In genomic region chr7:127616881-127617280, GRCm38 (mm10) we compare ENCODE assay signal across 26 mouse cellular contexts. TPM values are rescaled to one million over a fixed set of nuclear protein-coding genes. Genes with fewer than 3 reads are reported as not detected.
DNase-seq lines count a peak whose midpoint lies in the region; ATAC-seq and TF ChIP-seq lines count a peak whose summit lies in the region.
"Had no signal": no experiment of that assay in that cellular context is flagged by ENCODE, and none has a peak within 500 bp of the region (broad histone marks: within the 10 kb centered on the region; RNA-seq: fewer than 3 reads in every experiment).

No protein-coding gene starts in this region.

- peak overlapping the region; percentile 0; the same call in 1 of the 2 replicates for H3K27ac ChIP-seq in heart, postnatal 0 days (ENCODE audit: low read depth)
- H3K27ac ChIP-seq in midbrain, embryonic 13.5 days: no peak overlapping the region
- H3K27ac ChIP-seq in midbrain, embryonic 10.5 days (replicated peaks): no peak overlapping the region
- H3K27ac ChIP-seq: embryonic facial prominence, embryonic 12.5 days; kidney, postnatal 0 days; liver, embryonic 12.5 days had no signal

- H3K36me3 ChIP-seq in heart, postnatal 0 days (replicated peaks; ENCODE audit: control insufficient read depth, insufficient read depth, low read length): peaks cover 12% of the 10 kb centered on the region
- H3K36me3 ChIP-seq in midbrain, embryonic 13.5 days: peaks cover 13% of the 10 kb centered on the region
- H3K36me3 ChIP-seq in midbrain, embryonic 10.5 days: peaks cover 21% of the 10 kb centered on the region

- no peak for ATAC-seq in heart, postnatal 0 days (ENCODE audit: insufficient read depth, low read depth)
- ATAC-seq in midbrain, embryonic 13.5 days: no peak
- no peak for ATAC-seq in erythroblast, adult 5-6 weeks (replicated peaks; ENCODE audit: low FRiP score, poor library complexity, severe bottlenecking)
- ATAC-seq: forebrain, postnatal 0 days; intestine, embryonic 16.5 days; liver, embryonic 12.5 days; liver, postnatal 0 days; midbrain, embryonic 15.5 days had no signal

- H3K4me1 ChIP-seq in heart, postnatal 0 days (ENCODE audit: control insufficient read depth, insufficient read depth): peaks cover 9% of the 10 kb centered on the region
- peaks cover 36% of the 10 kb centered on the region for H3K4me1 ChIP-seq in midbrain, embryonic 13.5 days (replicated peaks)
- peaks cover 31% of the 10 kb centered on the region for H3K4me1 ChIP-seq in midbrain, embryonic 10.5 days

- TF ChIP-seq EP300 in heart, postnatal 0 days (IDR thresholded peaks at IDR 0.05; ENCODE audit: low read depth): no peak

- no peak overlapping the region for H3K9ac ChIP-seq in heart, postnatal 0 days (replicated peaks; ENCODE audit: low read depth, low read length)
- no peak overlapping the region for H3K9ac ChIP-seq in midbrain, embryonic 13.5 days (replicated peaks)
- H3K9ac ChIP-seq: embryonic facial prominence, embryonic 12.5 days; forebrain, postnatal 0 days; liver, embryonic 12.5 days; liver, postnatal 0 days had no signal

- no peak for TF ChIP-seq CTCF in heart, postnatal 0 days (IDR thresholded peaks at IDR 0.05; ENCODE audit: low read depth)

- H3K4me3 ChIP-seq in heart, postnatal 0 days (ENCODE audit: low read depth, low read length): no peak overlapping the region
- H3K4me3 ChIP-seq in midbrain, embryonic 13.5 days (replicated peaks): no peak overlapping the region
- H3K4me3 ChIP-seq in midbrain, embryonic 10.5 days: no peak overlapping the region
- H3K4me3 ChIP-seq: embryonic facial prominence, embryonic 12.5 days; liver, embryonic 12.5 days; myocyte had no signal

- intact Hi-C loops in heart, postnatal 36 days (cut with DNase I): no loop called here

- WGBS in heart, postnatal 0 days: 57% methylated on average over 1 of the region's 1 CpGs
- 100% methylated on average over 1 of the region's 1 CpGs for WGBS in midbrain, embryonic 13.5 days
- WGBS in midbrain, embryonic 10.5 days: 73% methylated on average over 1 of the region's 1 CpGs

- no peak for DNase-seq in heart, postnatal 0 days (ENCODE audit: low spot score)
- DNase-seq in heart, postnatal 36 days: no peak
- DNase-seq in midbrain, embryonic 10.5 days (ENCODE audit: low spot score): no peak
- DNase-seq in A20 (ENCODE audit: low read depth, low spot score): peak; percentile 36
- peak; percentile 45 for DNase-seq in thymus, postnatal 14 days
- DNase-seq: adrenal gland, postnatal 25 days; cerebellum, adult 11-12 months; embryo, embryonic 11 days; forebrain, postnatal 0 days; gastrocnemius, postnatal 10 days; kidney, adult 8-10 months; kidney, postnatal 4 days; left cerebral cortex, postnatal 4 days; liver, postnatal 0 days; lung, postnatal 36 days; right cerebral cortex, postnatal 14 days had no signal

- H3K27me3 ChIP-seq in heart, postnatal 0 days (ENCODE audit: control insufficient read depth, insufficient read depth, low read length): no peaks in the 10 kb centered on the region
- no peaks in the 10 kb centered on the region for H3K27me3 ChIP-seq in midbrain, embryonic 13.5 days
- H3K27me3 ChIP-seq in midbrain, embryonic 10.5 days (ENCODE audit: low read depth, poor library complexity, severe bottlenecking): no peaks in the 10 kb centered on the region
- H3K27me3 ChIP-seq: embryonic facial prominence, embryonic 12.5 days; midbrain, embryonic 15.5 days had no signal

- no peaks in the 10 kb centered on the region for H3K9me3 ChIP-seq in heart, postnatal 0 days (replicated peaks; ENCODE audit: control insufficient read depth, low read length)
- no peaks in the 10 kb centered on the region for H3K9me3 ChIP-seq in midbrain, embryonic 13.5 days
- peaks cover 5% of the 10 kb centered on the region; the same call in 1 of the 2 replicates for H3K9me3 ChIP-seq in midbrain, embryonic 10.5 days (replicated peaks)
- H3K9me3 ChIP-seq: liver, embryonic 12.5 days; midbrain, embryonic 15.5 days had no signal

- H3K4me2 ChIP-seq in heart, postnatal 0 days (ENCODE audit: low read depth, low read length): no peak overlapping the region
- peak overlapping the region; percentile 88 for H3K4me2 ChIP-seq in midbrain, embryonic 13.5 days (replicated peaks)
- H3K4me2 ChIP-seq: liver, embryonic 12.5 days had no signal

RNA-seq across cellular contexts. Expression of gene Zfp629, which starts 1.3 kb away (rescaled TPM):
- total RNA-seq in heart, postnatal 0 days (2014; rRNA removed; ENCODE audit: low replicate concordance): 16.8 and 22.0 TPM in 2 replicates
- 6.9 and 11.3 TPM in 2 replicates for polyA plus RNA-seq in heart, postnatal 0 days (2015; fragmentation: Nextera tagmentation; extraction: Ambion mirVana)
- total RNA-seq in heart, postnatal 36 days (2021): 10 to 100 TPM; 18.1 to 22.4 TPM
- 30.8 and 32.5 TPM in 2 replicates for polyA plus RNA-seq in midbrain, embryonic 13.5 days (2015; fragmentation: Nextera tagmentation; extraction: Ambion mirVana)
- polyA plus RNA-seq in midbrain, embryonic 10.5 days (2016; fragmentation: Nextera tagmentation; extraction: Ambion mirVana): 32.2 and 37.1 TPM in 2 replicates
- total RNA-seq in erythroblast, adult 5-6 weeks (2015; ENCODE audit: low replicate concordance): 0.77 and 0.84 TPM in 2 replicates
- total RNA-seq in erythroblast, adult 5-6 weeks (2017; ENCODE audit: low replicate concordance): 2.0 and 3.2 TPM in 2 replicates

RNA-seq across cellular contexts. Expression of gene Rnf40, which starts 28.3 kb away (rescaled TPM):
- total RNA-seq in heart, postnatal 0 days (2014; rRNA removed; ENCODE audit: low replicate concordance): 20.7 and 26.6 TPM in 2 replicates
- 21.3 and 23.1 TPM in 2 replicates for polyA plus RNA-seq in heart, postnatal 0 days (2015; fragmentation: Nextera tagmentation; extraction: Ambion mirVana)
- 10 to 100 TPM; 42.3 to 43.1 TPM for total RNA-seq in heart, postnatal 36 days (2021)
- 53.3 and 54.4 TPM in 2 replicates for polyA plus RNA-seq in midbrain, embryonic 13.5 days (2015; fragmentation: Nextera tagmentation; extraction: Ambion mirVana)
- 56.7 and 59.6 TPM in 2 replicates for polyA plus RNA-seq in midbrain, embryonic 10.5 days (2016; fragmentation: Nextera tagmentation; extraction: Ambion mirVana)
- 17.1 and 18.1 TPM in 2 replicates for total RNA-seq in erythroblast, adult 5-6 weeks (2015; ENCODE audit: low replicate concordance)
- 41.8 and 86.0 TPM in 2 replicates for total RNA-seq in erythroblast, adult 5-6 weeks (2017; ENCODE audit: low replicate concordance)

RNA-seq across cellular contexts. Expression of gene Ccdc189, which starts 28.5 kb away (rescaled TPM):
- 9.9 and 15.0 TPM in 2 replicates for total RNA-seq in heart, postnatal 0 days (2014; rRNA removed; ENCODE audit: low replicate concordance)
- polyA plus RNA-seq in heart, postnatal 0 days (2015; fragmentation: Nextera tagmentation; extraction: Ambion mirVana): 16.0 and 17.6 TPM in 2 replicates
- 10 to 100 TPM; 10.4 to 12.1 TPM for total RNA-seq in heart, postnatal 36 days (2021)
- polyA plus RNA-seq in midbrain, embryonic 13.5 days (2015; fragmentation: Nextera tagmentation; extraction: Ambion mirVana): 13.0 and 14.5 TPM in 2 replicates
- 14.4 and 16.9 TPM in 2 replicates for polyA plus RNA-seq in midbrain, embryonic 10.5 days (2016; fragmentation: Nextera tagmentation; extraction: Ambion mirVana)
- total RNA-seq in erythroblast, adult 5-6 weeks (2015; ENCODE audit: low replicate concordance): 4.0 and 14.0 TPM in 2 replicates
- 26.1 and 31.4 TPM in 2 replicates for total RNA-seq in erythroblast, adult 5-6 weeks (2017; ENCODE audit: low replicate concordance)

RNA-seq across cellular contexts. Expression of gene Phkg2, which starts 43.7 kb away (rescaled TPM):
- total RNA-seq in heart, postnatal 0 days (2014; rRNA removed; ENCODE audit: low replicate concordance): 27.3 and 44.1 TPM in 2 replicates
- polyA plus RNA-seq in heart, postnatal 0 days (2015; fragmentation: Nextera tagmentation; extraction: Ambion mirVana): 22.2 and 23.1 TPM in 2 replicates
- total RNA-seq in heart, postnatal 36 days (2021): 10 to 100 TPM; 17.7 to 19.0 TPM
- 59.4 and 63.2 TPM in 2 replicates for polyA plus RNA-seq in midbrain, embryonic 13.5 days (2015; fragmentation: Nextera tagmentation; extraction: Ambion mirVana)
- polyA plus RNA-seq in midbrain, embryonic 10.5 days (2016; fragmentation: Nextera tagmentation; extraction: Ambion mirVana): 46.9 and 48.3 TPM in 2 replicates
- total RNA-seq in erythroblast, adult 5-6 weeks (2015; ENCODE audit: low replicate concordance): 35.1 and 44.2 TPM in 2 replicates
- total RNA-seq in erythroblast, adult 5-6 weeks (2017; ENCODE audit: low replicate concordance): 16.2 and 40.8 TPM in 2 replicates

RNA-seq across cellular contexts. Expression of gene Tmem265, which starts 55.7 kb away (rescaled TPM):
- not detected in 2 replicates for total RNA-seq in heart, postnatal 0 days (2014; rRNA removed; ENCODE audit: low replicate concordance)
- 2.6 and 3.3 TPM in 2 replicates for polyA plus RNA-seq in heart, postnatal 0 days (2015; fragmentation: Nextera tagmentation; extraction: Ambion mirVana)
- not detected for total RNA-seq in heart, postnatal 36 days (2021)
- 6.3 and 8.3 TPM in 2 replicates for polyA plus RNA-seq in midbrain, embryonic 13.5 days (2015; fragmentation: Nextera tagmentation; extraction: Ambion mirVana)
- polyA plus RNA-seq in midbrain, embryonic 10.5 days (2016; fragmentation: Nextera tagmentation; extraction: Ambion mirVana): 7.2 and 8.2 TPM in 2 replicates
- total RNA-seq in erythroblast, adult 5-6 weeks (2015; ENCODE audit: low replicate concordance): 1.7 TPM in 1 of 2 replicates, not detected in the other
- total RNA-seq in erythroblast, adult 5-6 weeks (2017; ENCODE audit: low replicate concordance): not detected in 2 replicates
- total RNA-seq: adrenal gland, adult 18-20 months; adrenal gland, postnatal 25 days; gastrocnemius, postnatal 10 days; heart, postnatal 25 days had no signal
- polyA plus RNA-seq: myocyte had no signal

Comparison
In these comparisons a context has a peak if more than half of its experiments do, and no peak if none do; other contexts are left out.
1. DNase-seq: peak in A20 (single experiment) and thymus, postnatal 14 days (single experiment); none in heart, postnatal 0 days (single experiment), heart, postnatal 36 days (0 of 2) and midbrain, embryonic 10.5 days (single experiment).